Mouse (Mus musculus) embryonic facial prominence, embryonic 13.5 days (tissue): ENCODE data around the gene Sept11. TPM values are rescaled to one million over a fixed set of nuclear protein-coding genes. Genes with fewer than 3 reads are reported as not detected.

Experiments used
- ATAC-seq: fragments of 200-750 bp; cut with Nextera tagmentation; 2 replicates; pipeline ENCODE4 v1.8.0; 2017; ENCODE audit warnings: low read depth; ENCODE audit not compliant: insufficient number of reproducible peaks, insufficient read depth, low FRiP score, low TSS enrichment
- H3K27ac ChIP-seq: fragments of 300-500 bp; sonication (generic); 2 replicates; pipeline ENCODE4 v1.5.1; 2015; ENCODE audit warnings: moderate library complexity, mild to moderate bottlenecking, inconsistent platforms
- H3K27me3 ChIP-seq: fragments of 300-500 bp; sonication (generic); 2 replicates; pipeline ENCODE4 v1.6.1; 2015; ENCODE audit warnings: mild to moderate bottlenecking, inconsistent platforms
- H3K36me3 ChIP-seq: fragments of 300-500 bp; sonication (generic); 2 replicates; pipeline ENCODE4 v1.6.1; 2015; ENCODE audit warnings: mild to moderate bottlenecking, inconsistent platforms
- H3K4me1 ChIP-seq: fragments of 300-500 bp; sonication (generic); 2 replicates; pipeline ENCODE4 v1.6.1; 2015; ENCODE audit warnings: inconsistent platforms
- H3K4me2 ChIP-seq: fragments of 300-500 bp; sonication (generic); 2 replicates; pipeline ENCODE4 v1.6.1; 2015; ENCODE audit warnings: moderate library complexity, mild to moderate bottlenecking, inconsistent platforms
- H3K4me3 ChIP-seq: fragments of 300-500 bp; sonication (generic); 2 replicates; pipeline ENCODE4 v1.5.1; 2015; ENCODE audit warnings: mild to moderate bottlenecking, inconsistent platforms
- H3K9ac ChIP-seq: fragments of 300-500 bp; sonication (generic); 2 replicates; pipeline ENCODE4 v1.6.1; 2015; ENCODE audit warnings: mild to moderate bottlenecking, inconsistent platforms
- H3K9me3 ChIP-seq: fragments of 300-500 bp; sonication (generic); 2 replicates; pipeline ENCODE4 v1.6.1; 2016; ENCODE audit warnings: inconsistent platforms
- WGBS: fragments of 180-500 bp; shearing (Covaris S2); methylation state at CpG from one replicate; pipeline ENCODE4 v1.1.7; 2015; ENCODE audit warnings: mixed read lengths; 5-methylcytosine and 5-hydroxymethylcytosine counted together
- polyA plus RNA-seq: library from polyadenylated mRNA; unstranded; fragments of >200 nt; fragmentation: Nextera tagmentation; extraction: Ambion mirVana; gene quantifications from 2 replicates; pipeline ENCODE4 v1.2.1, GENCODE M21; 2015

Sept11 gene
- polyA plus RNA-seq, 1 experiment from 2014 or later = 220 TPM

GRCm38 (mm10) chr5:93060865-93061264, 32.4 kb upstream of the Sept11 start:
- no peaks in the 10 kb centered on the region for H3K36me3 ChIP-seq
- H3K27me3 ChIP-seq = no peaks in the 10 kb centered on the region
- 79% methylated on average over 4 of the region's 4 CpGs for WGBS
- H3K4me3 ChIP-seq = no peak overlapping the region
- no peak overlapping the region for H3K4me2 ChIP-seq
- ATAC-seq = no peak
- no peak overlapping the region for H3K27ac ChIP-seq
- H3K9me3 ChIP-seq = no peaks in the 10 kb centered on the region
- no peak overlapping the region for H3K9ac ChIP-seq
- H3K4me1 ChIP-seq = no peaks in the 10 kb centered on the region

- ATAC-seq = no peak
Observed at GRCm38 (mm10) chr5:93077661-93078323, 15.4 kb upstream of the Sept11 start.

GRCm38 (mm10) chr5:93079596-93079995, 13.6 kb upstream of the Sept11 start:
- 78% methylated on average over 3 of the region's 3 CpGs for WGBS
- ATAC-seq = no peak
- no peak overlapping the region for H3K27ac ChIP-seq
- H3K4me3 ChIP-seq = no peak overlapping the region
- no peaks in the 10 kb centered on the region for H3K36me3 ChIP-seq
- H3K9ac ChIP-seq = no peak overlapping the region
- no peaks in the 10 kb centered on the region for H3K27me3 ChIP-seq
- H3K4me2 ChIP-seq = no peak overlapping the region
- no peaks in the 10 kb centered on the region for H3K9me3 ChIP-seq
- no peaks in the 10 kb centered on the region for H3K4me1 ChIP-seq

More at GRCm38 (mm10) chr5:93077661-93078323, 15.4 kb upstream of the Sept11 start:
- 71% methylated on average over 7 of the region's 7 CpGs for WGBS
- no peaks in the 10 kb centered on the region for H3K36me3 ChIP-seq
- no peak overlapping the region for H3K27ac ChIP-seq
- H3K4me1 ChIP-seq = no peaks in the 10 kb centered on the region
- H3K27me3 ChIP-seq = no peaks in the 10 kb centered on the region
- H3K9ac ChIP-seq = no peak overlapping the region
- H3K4me3 ChIP-seq = no peak overlapping the region
- H3K9me3 ChIP-seq = no peaks in the 10 kb centered on the region
- no peak overlapping the region for H3K4me2 ChIP-seq

GRCm38 (mm10) chr5:93085015-93085598, 8.1 kb upstream of the Sept11 start:
- Histone ChIP-seq H3K36me3 (no peaks in the 10 kb centered on the region), H3K4me2 (no peak overlapping the region), H3K27me3 (no peaks in the 10 kb centered on the region), H3K9me3 (no peaks in the 10 kb centered on the region), H3K9ac (no peak overlapping the region), H3K4me3 (no peak overlapping the region), H3K4me1 (no peaks in the 10 kb centered on the region), H3K27ac (no peak overlapping the region)
- ATAC-seq = no peak
- 48% methylated on average over 4 of the region's 4 CpGs for WGBS

GRCm38 (mm10) chr5:93085900-93086299, 7.3 kb upstream of the Sept11 start:
- Histone ChIP-seq H3K9ac (no peak overlapping the region), H3K4me2 (no peak overlapping the region), H3K9me3 (no peaks in the 10 kb centered on the region), H3K4me3 (no peak overlapping the region), H3K36me3 (no peaks in the 10 kb centered on the region), H3K4me1 (no peaks in the 10 kb centered on the region), H3K27me3 (no peaks in the 10 kb centered on the region), H3K27ac (no peak overlapping the region)
- no peak for ATAC-seq
- whole genome bisulfite sequencing = 86% methylated on average over 4 of the region's 4 CpGs

GRCm38 (mm10) chr5:93091266-93091665, 2.0 kb upstream of the Sept11 start:
- no peaks in the 10 kb centered on the region for H3K36me3 ChIP-seq
- H3K4me3 ChIP-seq = no peak overlapping the region
- no peaks in the 10 kb centered on the region for H3K9me3 ChIP-seq
- no peak for ATAC-seq
- 82% methylated on average over 3 of the region's 3 CpGs for WGBS
- H3K27me3 ChIP-seq = no peaks in the 10 kb centered on the region
- H3K9ac ChIP-seq = no peak overlapping the region
- peak overlapping the region; percentile 95 for H3K4me2 ChIP-seq
- no peak overlapping the region for H3K27ac ChIP-seq
- H3K4me1 ChIP-seq = peaks cover 30% of the 10 kb centered on the region

- peak overlapping the region; percentile 91 for H3K9ac ChIP-seq
- H3K27me3 ChIP-seq = no peaks in the 10 kb centered on the region
- peak; percentile 21; the same call in 1 of the 2 replicates for ATAC-seq
- peak overlapping the region; percentile 79 for H3K4me3 ChIP-seq
- H3K27ac ChIP-seq = peak overlapping the region; percentile 96
- peak overlapping the region; percentile 95 for H3K4me2 ChIP-seq
- H3K4me1 ChIP-seq = peaks cover 40% of the 10 kb centered on the region
- no peaks in the 10 kb centered on the region for H3K36me3 ChIP-seq
- WGBS = 4% methylated on average over 28 of the region's 28 CpGs
- H3K9me3 ChIP-seq = no peaks in the 10 kb centered on the region
Observed at GRCm38 (mm10) chr5:93092147-93092781, 973 bp upstream of the Sept11 start.

- no peaks in the 10 kb centered on the region for H3K27me3 ChIP-seq
- WGBS = under 1% methylated on average over 50 of the region's 50 CpGs
- H3K27ac ChIP-seq = peak overlapping the region; percentile 96
- H3K4me3 ChIP-seq = peak overlapping the region; percentile 79
- peaks cover 56% of the 10 kb centered on the region for H3K4me1 ChIP-seq
- H3K36me3 ChIP-seq = 0 out of 2 replicates have a peak, but pooled peaks cover 2% of the 10 kb centered on the region
- peak overlapping the region; percentile 91 for H3K9ac ChIP-seq
- H3K4me2 ChIP-seq = peak overlapping the region; percentile 95
- H3K9me3 ChIP-seq = no peaks in the 10 kb centered on the region
- peak; percentile 56 for ATAC-seq
Observed at GRCm38 (mm10) chr5:93093638-93094527, 646 bp downstream of the Sept11 start.

- no peaks in the 10 kb centered on the region for H3K9me3 ChIP-seq
- no peak for ATAC-seq
- H3K4me3 ChIP-seq = peak overlapping the region; percentile 79
- peak overlapping the region; percentile 95 for H3K4me2 ChIP-seq
- peaks cover 66% of the 10 kb centered on the region for H3K4me1 ChIP-seq
- WGBS = 20% methylated on average over 7 of the region's 7 CpGs
- H3K36me3 ChIP-seq = 0 out of 2 replicates have a peak, but pooled peaks cover 3% of the 10 kb centered on the region
- H3K9ac ChIP-seq = peak overlapping the region; percentile 91; the same call in 1 of the 2 replicates
- no peaks in the 10 kb centered on the region for H3K27me3 ChIP-seq
- H3K27ac ChIP-seq = no peak overlapping the region
Observed at GRCm38 (mm10) chr5:93095301-93095700, 2.1 kb downstream of the Sept11 start.

GRCm38 (mm10) chr5:93097204-93097906, 4.1 kb downstream of the Sept11 start:
- Histone ChIP-seq H3K4me1 (peaks cover 68% of the 10 kb centered on the region), H3K27ac (no peak overlapping the region), H3K4me3 (no peak overlapping the region), H3K4me2 (no peak overlapping the region; the same call in 1 of the 2 replicates), H3K9ac (no peak overlapping the region), H3K9me3 (no peaks in the 10 kb centered on the region), H3K27me3 (no peaks in the 10 kb centered on the region), H3K36me3 (0 out of 2 replicates have a peak, but pooled peaks cover 3% of the 10 kb centered on the region)
- 65% methylated on average over 13 of the region's 13 CpGs for WGBS
- ATAC-seq = no peak

- Histone ChIP-seq H3K4me2 (no peak overlapping the region), H3K4me1 (peaks cover 67% of the 10 kb centered on the region), H3K36me3 (0 out of 2 replicates have a peak, but pooled peaks cover 3% of the 10 kb centered on the region), H3K9ac (no peak overlapping the region), H3K9me3 (no peaks in the 10 kb centered on the region), H3K27me3 (no peaks in the 10 kb centered on the region), H3K4me3 (no peak overlapping the region), H3K27ac (no peak overlapping the region)
- 60% methylated on average over 6 of the region's 6 CpGs for WGBS
- ATAC-seq = no peak
Observed at GRCm38 (mm10) chr5:93098219-93098618, 5.0 kb downstream of the Sept11 start.
